Mouse (Mus musculus): Measurements from ENCODE around the gene Numa1.

Gene Numa1

GRCm38 (mm10) chr7:102062203-102062602 is 128.3 kb downstream of the Numa1 start:
- DNase-seq, result no peak

DNA sequence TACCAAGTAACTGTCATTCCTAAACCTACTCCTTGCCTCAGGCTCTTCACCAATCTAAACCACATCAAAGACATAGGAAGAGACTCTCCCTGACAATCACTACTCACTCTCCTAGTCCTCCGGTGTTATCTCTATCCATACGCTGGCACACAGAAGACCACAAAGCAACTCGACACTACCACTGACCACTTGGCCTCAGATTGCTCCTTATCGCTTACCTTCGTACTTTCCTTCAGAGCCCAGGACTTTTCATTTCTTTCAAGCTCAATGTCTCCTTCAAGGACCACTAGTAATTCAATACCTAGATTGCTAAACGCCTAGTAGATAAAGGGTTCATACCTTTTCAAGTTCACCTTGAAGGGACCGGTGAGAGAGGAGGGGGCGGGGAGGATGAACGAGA is 130.0 kb downstream of the Numa1 start:
- no peak for DNase-seq

Measured in kidney, adult 18-20 months (tissue).